Mouse (Mus musculus) forebrain, embryonic 14.5 days (tissue): Measurements from ENCODE around the gene Vapa. TPM values are rescaled to one million over a fixed set of nuclear protein-coding genes. Genes with fewer than 3 reads are reported as not detected.
"Not testable (repeated sequence)": the region's sequence is repeated elsewhere in the genome, so short reads cannot be mapped to it uniquely, and the experiment has no call there.

Experiments used
- ATAC-seq: fragments of 200-750 bp; cut with Nextera tagmentation; 2 replicates; pipeline ENCODE4 v1.8.0; 2017; ENCODE audit warnings: mild to moderate bottlenecking, moderate library complexity
- DNase-seq: peaks from one replicate; pipeline ENCODE4 v3.0.0-alpha.2; 2015; ENCODE audit warnings: low spot score
- H3K27ac ChIP-seq: fragments of 300-500 bp; sonication (generic); 2 replicates; pipeline ENCODE4 v1.5.1; 2014; ENCODE audit warnings: low read depth, mild to moderate bottlenecking, control low read depth, low read length, moderate library complexity
- H3K27me3 ChIP-seq: fragments of 300-500 bp; sonication (generic); replicated peaks from 2 replicates; pipeline ENCODE4 v1.6.1; 2014; ENCODE audit warnings: low read length, control low read depth, mixed read lengths; ENCODE audit not compliant: control insufficient read depth, insufficient read depth
- H3K36me3 ChIP-seq: fragments of 300-500 bp; sonication (generic); 2 replicates; pipeline ENCODE4 v1.6.1; 2014; ENCODE audit warnings: low read length, control low read depth; ENCODE audit not compliant: control insufficient read depth, insufficient read depth
- H3K4me1 ChIP-seq: fragments of 300-500 bp; sonication (generic); 2 replicates; pipeline ENCODE4 v1.6.1; 2014; ENCODE audit warnings: antibody characterized with exemption, low read length, control low read depth; ENCODE audit not compliant: control insufficient read depth, insufficient read depth
- H3K4me2 ChIP-seq: fragments of 300-500 bp; sonication (generic); 2 replicates; pipeline ENCODE4 v1.6.1; 2014; ENCODE audit warnings: mild to moderate bottlenecking, control low read depth, low read length
- H3K4me3 ChIP-seq: fragments of 300-500 bp; sonication (generic); 2 replicates; pipeline ENCODE4 v1.5.1; 2014; ENCODE audit warnings: low read depth, low read length, control low read depth
- H3K9ac ChIP-seq: fragments of 300-500 bp; sonication (generic); 2 replicates; pipeline ENCODE4 v1.6.1; 2014; ENCODE audit warnings: mild to moderate bottlenecking, low read length, control low read depth, moderate library complexity
- H3K9me3 ChIP-seq: fragments of 300-500 bp; sonication (generic); replicated peaks from 2 replicates; pipeline ENCODE4 v1.6.1; 2016; ENCODE audit warnings: low read length, control low read depth, mixed read lengths; ENCODE audit not compliant: control insufficient read depth
- WGBS: fragments of 180-500 bp; shearing (Covaris S2); extraction: QIAGEN DNeasy Blood & Tissue Kit; methylation state at CpG from one replicate; pipeline ENCODE4 v1.1.7; 2014; 5-methylcytosine and 5-hydroxymethylcytosine counted together
- polyA plus RNA-seq: library from polyadenylated mRNA; unstranded; fragments of >200 nt; fragmentation: Nextera tagmentation; extraction: Ambion mirVana; gene quantifications from 2 replicates; pipeline ENCODE4 v1.2.1, GENCODE M21; 2014

Gene Vapa
- polyA plus RNA-seq, 1 experiment from 2014 or later: 247 TPM

- Histone ChIP-seq H3K4me3 (no peak overlapping the region), H3K27ac (no peak overlapping the region), H3K36me3 (no peaks in the 10 kb centered on the region), H3K4me1 (no peaks in the 10 kb centered on the region), H3K27me3 (no peaks in the 10 kb centered on the region), H3K9me3 (no peaks in the 10 kb centered on the region), H3K9ac (no peak overlapping the region), H3K4me2 (no peak overlapping the region)
- WGBS: 90% methylated on average over 4 of the region's 4 CpGs
- ATAC-seq (no peak), DNase-seq (no peak)
Measured at GRCm38 (mm10) chr17:65550357-65550756, 63.0 kb downstream of the Vapa start.

- no peaks in the 10 kb centered on the region for H3K4me1 ChIP-seq
- ATAC-seq (peak; percentile 42; the same call in 1 of the 2 replicates), DNase-seq (peak; percentile 61)
Measured at GRCm38 (mm10) chr17:65548698-65549365, 64.5 kb downstream of the Vapa start.

GRCm38 (mm10) chr17:65546221-65546620, 67.1 kb downstream of the Vapa start:
- not testable (repeated sequence) for H3K9me3 ChIP-seq, H3K36me3 ChIP-seq, H3K9ac ChIP-seq, H3K4me1 ChIP-seq, H3K27me3 ChIP-seq, H3K4me2 ChIP-seq, H3K4me3 ChIP-seq, ATAC-seq, H3K27ac ChIP-seq, DNase-seq
- WGBS: 91% methylated on average over 4 of the region's 4 CpGs

More at GRCm38 (mm10) chr17:65548698-65549365, 64.5 kb downstream of the Vapa start:
- Histone ChIP-seq H3K4me3 (no peak overlapping the region), H3K36me3 (no peaks in the 10 kb centered on the region), H3K9me3 (no peaks in the 10 kb centered on the region), H3K27ac (no peak overlapping the region), H3K4me2 (no peak overlapping the region), H3K9ac (no peak overlapping the region), H3K27me3 (no peaks in the 10 kb centered on the region)
- whole genome bisulfite sequencing: 68% methylated on average over 18 of the region's 18 CpGs

GRCm38 (mm10) chr17:65540441-65541272, 72.7 kb downstream of the Vapa start, which contains the start of gene Tmem232:
TSS of gene Tmem232 (minus strand) at chr17:65540782.
- H3K4me1 ChIP-seq: no peaks in the 10 kb centered on the region
- H3K4me3 ChIP-seq: peak within 1 kb of the TSS; percentile 23
- H3K36me3 ChIP-seq: no peaks in the 10 kb centered on the region
- H3K27ac ChIP-seq: no peak within 1 kb of the TSS
- no peaks in the 10 kb centered on the region for H3K27me3 ChIP-seq
- 12% methylated on average over 26 of the region's 26 CpGs for WGBS
- ATAC-seq: peak; percentile 86
- peak; percentile 77 for DNase-seq
- H3K9me3 ChIP-seq: no peaks in the 10 kb centered on the region
- peak within 1 kb of the TSS; percentile 45; the same call in 1 of the 2 replicates for H3K9ac ChIP-seq
- peak within 1 kb of the TSS; percentile 51 for H3K4me2 ChIP-seq

- ATAC-seq (peak; percentile 25; the same call in 1 of the 2 replicates), DNase-seq (peak; percentile 72)
- Histone ChIP-seq H3K9me3 (no peaks in the 10 kb centered on the region), H3K4me2 (no peak overlapping the region), H3K4me1 (no peaks in the 10 kb centered on the region), H3K27me3 (no peaks in the 10 kb centered on the region), H3K27ac (no peak overlapping the region), H3K4me3 (no peak overlapping the region), H3K9ac (no peak overlapping the region), H3K36me3 (no peaks in the 10 kb centered on the region)
- WGBS: 16% methylated on average over 3 of the region's 3 CpGs
Measured at GRCm38 (mm10) chr17:65536156-65536555, 77.2 kb downstream of the Vapa start.

GRCm38 (mm10) chr17:65532381-65532780, 81.0 kb downstream of the Vapa start:
- not testable (repeated sequence) for ATAC-seq, DNase-seq, H3K4me2 ChIP-seq

More at GRCm38 (mm10) chr17:65532381-65532780, 81.0 kb downstream of the Vapa start:
- H3K27me3 ChIP-seq, H3K27ac ChIP-seq, H3K4me3 ChIP-seq, H3K4me1 ChIP-seq, H3K9ac ChIP-seq, H3K36me3 ChIP-seq, H3K9me3 ChIP-seq: not testable (repeated sequence)

Other genes with a start within 250 kb of the Vapa start
- 0.30 and 0.62 TPM in 2 replicates for gene Tmem232, start 72.8 kb downstream of the Vapa start, polyA plus RNA-seq
- gene Txndc2, start 28.6 kb upstream of the Vapa start, polyA plus RNA-seq: 0.19 TPM in 1 of 2 replicates, not detected in the other
- gene Rab31, start 159.2 kb upstream of the Vapa start, polyA plus RNA-seq: 88.8 and 92.6 TPM in 2 replicates
- gene Ppp4r1, start 169.0 kb upstream of the Vapa start, polyA plus RNA-seq: 37.1 and 43.4 TPM in 2 replicates